8 mouse cellular contexts compared by ENCODE assay signal in genomic region chr10:127187371-127188078, GRCm38 (mm10). TPM values are rescaled to one million over a fixed set of nuclear protein-coding genes. Genes with fewer than 3 reads are reported as not detected.
DNase-seq lines count a peak whose midpoint lies in the region; ATAC-seq lines count a peak whose summit lies in the region.

No protein-coding gene starts in this region.

- no peaks in the 10 kb centered on the region for H3K9me3 ChIP-seq in kidney, embryonic 16.5 days (ENCODE audit: low read length)
- H3K9me3 ChIP-seq in hindbrain, embryonic 16.5 days (ENCODE audit: control insufficient read depth, low read length) = no peaks in the 10 kb centered on the region
- H3K9me3 ChIP-seq in liver, embryonic 15.5 days (replicated peaks) = no peaks in the 10 kb centered on the region

- H3K27ac ChIP-seq in kidney, embryonic 16.5 days (ENCODE audit: low read length) = peak overlapping the region; percentile 93; the same call in 1 of the 2 replicates
- 0 out of 2 replicates have a peak overlapping the region, but pooled peaks have one; percentile 2 for H3K27ac ChIP-seq in hindbrain, embryonic 16.5 days (ENCODE audit: low read depth, low read length)
- no peak overlapping the region for H3K27ac ChIP-seq in liver, embryonic 15.5 days (replicated peaks)

- H3K4me2 ChIP-seq in kidney, embryonic 16.5 days (replicated peaks; ENCODE audit: low read depth, low read length) = peak overlapping the region; percentile 96
- peak overlapping the region; percentile 96 for H3K4me2 ChIP-seq in hindbrain, embryonic 16.5 days (ENCODE audit: low read length)
- H3K4me2 ChIP-seq in liver, embryonic 15.5 days = peak overlapping the region; percentile 99; the same call in 1 of the 2 replicates

- H3K36me3 ChIP-seq in kidney, embryonic 16.5 days (ENCODE audit: insufficient read depth, low read length) = peaks cover 19% of the 10 kb centered on the region
- peaks cover 7% of the 10 kb centered on the region for H3K36me3 ChIP-seq in hindbrain, embryonic 16.5 days (ENCODE audit: control insufficient read depth, insufficient read depth, low read length)
- H3K36me3 ChIP-seq in liver, embryonic 15.5 days (replicated peaks) = peaks cover 3% of the 10 kb centered on the region; the same call in 1 of the 2 replicates

- WGBS in kidney, embryonic 16.5 days = 31% methylated on average over 10 of the region's 10 CpGs
- WGBS in hindbrain, embryonic 16.5 days = 29% methylated on average over 10 of the region's 10 CpGs
- 59% methylated on average over 10 of the region's 10 CpGs for WGBS in liver, embryonic 15.5 days (ENCODE audit: insufficient replicate concordance)

- H3K9ac ChIP-seq in kidney, embryonic 16.5 days (replicated peaks; ENCODE audit: low read length) = peak overlapping the region; percentile 80
- peak overlapping the region; percentile 87 for H3K9ac ChIP-seq in hindbrain, embryonic 16.5 days (ENCODE audit: low read depth, low read length)
- H3K9ac ChIP-seq in liver, embryonic 15.5 days = no peak overlapping the region

- H3K27me3 ChIP-seq in kidney, embryonic 16.5 days (ENCODE audit: insufficient read depth, low read length) = peaks cover 4% of the 10 kb centered on the region; the same call in 1 of the 2 replicates
- H3K27me3 ChIP-seq in hindbrain, embryonic 16.5 days (replicated peaks; ENCODE audit: control insufficient read depth, insufficient read depth, low read length) = no peaks in the 10 kb centered on the region; the same call in 1 of the 2 replicates
- peaks cover 57% of the 10 kb centered on the region for H3K27me3 ChIP-seq in liver, embryonic 15.5 days

- no peak for DNase-seq in kidney, adult 18-20 months
- DNase-seq in cerebellum, postnatal 25 days = peak; percentile 46 to 61
- no peak for DNase-seq in thymus, postnatal 14 days
- DNase-seq in lung, postnatal 36 days = no peak

- peak overlapping the region; percentile 69 for H3K4me3 ChIP-seq in kidney, embryonic 16.5 days (ENCODE audit: low read length)
- peak overlapping the region; percentile 70 for H3K4me3 ChIP-seq in hindbrain, embryonic 16.5 days (ENCODE audit: low read length)
- peak overlapping the region; percentile 68; the same call in 1 of the 2 replicates for H3K4me3 ChIP-seq in liver, embryonic 15.5 days (replicated peaks)

- ATAC-seq in kidney, embryonic 16.5 days (ENCODE audit: low FRiP score, low TSS enrichment) = no peak
- ATAC-seq in hindbrain, embryonic 16.5 days = peak; percentile 9; the same call in 1 of the 2 replicates
- ATAC-seq in liver, embryonic 15.5 days (ENCODE audit: insufficient read depth) = no peak
- ATAC-seq in megakaryocyte progenitor cell, adult 5-6 weeks (replicated peaks; ENCODE audit: poor library complexity) = no peak

- H3K4me1 ChIP-seq in kidney, embryonic 16.5 days (ENCODE audit: insufficient read depth, low read length) = peaks cover 40% of the 10 kb centered on the region
- H3K4me1 ChIP-seq in hindbrain, embryonic 16.5 days (ENCODE audit: control insufficient read depth, insufficient read depth, low read depth, low read length) = peaks cover 22% of the 10 kb centered on the region
- H3K4me1 ChIP-seq in liver, embryonic 15.5 days (replicated peaks) = peaks cover 75% of the 10 kb centered on the region

RNA-seq across cellular contexts. Expression of gene Arhgef25, which starts 2.4 kb away (rescaled TPM):
- 47.8 and 53.8 TPM in 2 replicates for polyA plus RNA-seq in kidney, embryonic 16.5 days (2015; fragmentation: Nextera tagmentation; extraction: Ambion mirVana)
- polyA plus RNA-seq in hindbrain, embryonic 16.5 days (2015; fragmentation: Nextera tagmentation; extraction: Ambion mirVana) = 29.0 and 29.1 TPM in 2 replicates
- 5.4 and 5.8 TPM in 2 replicates for polyA plus RNA-seq in liver, embryonic 15.5 days (2015; fragmentation: Nextera tagmentation; extraction: Ambion mirVana)
- 1.7 and 3.1 TPM in 2 replicates for total RNA-seq in megakaryocyte progenitor cell, adult 5-6 weeks (2015)
- total RNA-seq in megakaryocyte progenitor cell, adult 5-6 weeks (2017) = 3.0 and 5.3 TPM in 2 replicates

RNA-seq across cellular contexts. Expression of gene Slc26a10, which starts 7.1 kb away (rescaled TPM):
- polyA plus RNA-seq in kidney, embryonic 16.5 days (2015; fragmentation: Nextera tagmentation; extraction: Ambion mirVana) = 2.7 and 4.4 TPM in 2 replicates
- polyA plus RNA-seq in hindbrain, embryonic 16.5 days (2015; fragmentation: Nextera tagmentation; extraction: Ambion mirVana) = 1.4 and 1.5 TPM in 2 replicates
- polyA plus RNA-seq in liver, embryonic 15.5 days (2015; fragmentation: Nextera tagmentation; extraction: Ambion mirVana) = 2.1 and 3.2 TPM in 2 replicates
- total RNA-seq in megakaryocyte progenitor cell, adult 5-6 weeks (2015) = not detected in 2 replicates
- total RNA-seq in megakaryocyte progenitor cell, adult 5-6 weeks (2017) = 0.84 and 0.87 TPM in 2 replicates

RNA-seq across cellular contexts. Expression of gene Dtx3, which starts 8.0 kb away (rescaled TPM):
- 115 and 125 TPM in 2 replicates for polyA plus RNA-seq in kidney, embryonic 16.5 days (2015; fragmentation: Nextera tagmentation; extraction: Ambion mirVana)
- polyA plus RNA-seq in hindbrain, embryonic 16.5 days (2015; fragmentation: Nextera tagmentation; extraction: Ambion mirVana) = 213 and 233 TPM in 2 replicates
- 16.7 and 16.9 TPM in 2 replicates for polyA plus RNA-seq in liver, embryonic 15.5 days (2015; fragmentation: Nextera tagmentation; extraction: Ambion mirVana)
- total RNA-seq in megakaryocyte progenitor cell, adult 5-6 weeks (2015) = 23.8 and 28.0 TPM in 2 replicates
- total RNA-seq in megakaryocyte progenitor cell, adult 5-6 weeks (2017) = 18.0 and 19.3 TPM in 2 replicates

RNA-seq across cellular contexts. Expression of gene B4galnt1, which starts 22.5 kb away (rescaled TPM):
- polyA plus RNA-seq in kidney, embryonic 16.5 days (2015; fragmentation: Nextera tagmentation; extraction: Ambion mirVana) = 7.2 and 10.1 TPM in 2 replicates
- polyA plus RNA-seq in hindbrain, embryonic 16.5 days (2015; fragmentation: Nextera tagmentation; extraction: Ambion mirVana) = 59.0 and 74.1 TPM in 2 replicates
- polyA plus RNA-seq in liver, embryonic 15.5 days (2015; fragmentation: Nextera tagmentation; extraction: Ambion mirVana) = 19.3 and 21.0 TPM in 2 replicates
- 212 and 219 TPM in 2 replicates for total RNA-seq in megakaryocyte progenitor cell, adult 5-6 weeks (2015)
- 122 and 139 TPM in 2 replicates for total RNA-seq in megakaryocyte progenitor cell, adult 5-6 weeks (2017)

RNA-seq across cellular contexts. Expression of gene Pip4k2c, which starts 23.9 kb away (rescaled TPM):
- 50.9 and 52.2 TPM in 2 replicates for polyA plus RNA-seq in kidney, embryonic 16.5 days (2015; fragmentation: Nextera tagmentation; extraction: Ambion mirVana)
- polyA plus RNA-seq in hindbrain, embryonic 16.5 days (2015; fragmentation: Nextera tagmentation; extraction: Ambion mirVana) = 20.5 and 20.7 TPM in 2 replicates
- polyA plus RNA-seq in liver, embryonic 15.5 days (2015; fragmentation: Nextera tagmentation; extraction: Ambion mirVana) = 41.9 and 45.1 TPM in 2 replicates
- 9.7 and 11.2 TPM in 2 replicates for total RNA-seq in megakaryocyte progenitor cell, adult 5-6 weeks (2015)
- 11.4 and 12.1 TPM in 2 replicates for total RNA-seq in megakaryocyte progenitor cell, adult 5-6 weeks (2017)

Comparison
In these comparisons a context has a peak if more than half of its experiments do, and no peak if none do; other contexts are left out.
1. DNase-seq: peak in cerebellum, postnatal 25 days (2 of 2); none in kidney, adult 18-20 months (single experiment), thymus, postnatal 14 days (single experiment) and lung, postnatal 36 days (single experiment).
2. Peak in every context shown above with its lines, with median percentiles within 50 percentile points of each other: H3K4me2 ChIP-seq and H3K4me3 ChIP-seq.